Mouse (Mus musculus) gastrocnemius, adult 2 months (tissue): ENCODE data around the gene Zdhhc17. TPM values are rescaled to one million over a fixed set of nuclear protein-coding genes. Genes with fewer than 3 reads are reported as not detected.
A peak's percentile ranks its signal among the peaks of the same experiment; 100 is the strongest.

Experiments
- DNase-seq: peaks from one replicate; pipeline ENCODE4 v3.0.0; 2022
- H3K27ac ChIP-seq: fragments of 200-600 bp; 2 replicates; pipeline ENCODE4 v1.8.1; 2022; ENCODE audit warnings: mild to moderate bottlenecking
- H3K4me3 ChIP-seq: fragments of 200-600 bp; 2 replicates; pipeline ENCODE4 v1.8.1; 2022; ENCODE audit warnings: mild to moderate bottlenecking, moderate library complexity
- CTCF ChIP-seq: fragments of 200-600 bp; IDR thresholded peaks from 2 replicates; pipeline ENCODE4 v1.8.1; 2022; ENCODE audit warnings: antibody characterized with exemption, mild to moderate bottlenecking, moderate library complexity
- intact Hi-C: fragments of 180-260 bp; cut with DNase I; formaldehyde crosslinking; loops from one replicate; pipeline ENCODE4 v1.15.1; 2025
- total RNA-seq, 2 experiments: library from RNA; stranded (reverse); gene quantifications; 2 replicates each; pipeline ENCODE4 v1.2.3; 2021

Zdhhc17 gene
- total RNA-seq, 2 experiments from 2014 or later = 21.3 to 24.0 TPM

- DNase-seq = peak; percentile 54
- intact Hi-C loops = no loop called here
- H3K27ac ChIP-seq = peak overlapping the region; percentile 83
- peak; percentile 1; the same call in 1 of the 2 replicates for TF ChIP-seq CTCF
- no peak overlapping the region for H3K4me3 ChIP-seq
These were observed 16.7 kb downstream of the Zdhhc17 start for GRCm38 (mm10) chr10:110993249-110993648.

DNA sequence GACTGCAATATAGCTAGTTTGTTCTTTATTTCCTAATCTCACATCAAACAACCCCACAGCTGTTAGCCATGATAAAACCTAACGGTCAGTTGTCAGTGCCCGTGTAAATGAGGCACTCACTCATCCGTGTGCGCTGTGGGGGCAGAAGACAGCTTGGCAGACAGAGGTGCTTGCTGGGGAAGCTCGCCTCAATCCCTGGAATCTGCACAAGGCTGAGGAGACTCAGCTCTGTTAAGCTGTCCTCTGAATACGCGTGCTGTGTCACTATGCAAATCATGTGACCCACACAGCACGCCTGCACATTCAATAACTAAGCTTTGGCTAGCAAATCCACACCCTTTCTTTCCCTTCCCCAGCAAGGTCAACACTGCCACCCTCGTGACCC lies 17.9 kb downstream of the Zdhhc17 start:
- Histone ChIP-seq H3K4me3 (peak overlapping the region; percentile 30), H3K27ac (peak overlapping the region; percentile 83)
- intact Hi-C loops = no loop called here
- TF ChIP-seq CTCF = no peak
- DNase-seq = peak; percentile 35

- Histone ChIP-seq H3K27ac (peak overlapping the region; percentile 83), H3K4me3 (peak overlapping the region; percentile 30)
- no peak for DNase-seq
- TF ChIP-seq CTCF = no peak
- intact Hi-C loops = loop anchor here (2.0 kb wide), 1 partner anchor 17 kb away; no protein-coding TSS in a partner anchor
These were observed 18.5 kb downstream of the Zdhhc17 start for GRCm38 (mm10) chr10:110991307-110992046.

- intact Hi-C loops = loop anchor here (1.0 to 2.0 kb wide), 2 partner anchors 19 to 111 kb away; no protein-coding TSS in a partner anchor
- peak; percentile 61 for TF ChIP-seq CTCF
- no peak for DNase-seq
These were observed 20.2 kb downstream of the Zdhhc17 start for GRCm38 (mm10) chr10:110989729-110990128.

GRCm38 (mm10) chr10:110986682-110987081 lies 23.3 kb downstream of the Zdhhc17 start:
- Histone ChIP-seq H3K27ac (peak overlapping the region; percentile 75), H3K4me3 (peak overlapping the region; percentile 19; the same call in 1 of the 2 replicates)
- no peak for TF ChIP-seq CTCF
- intact Hi-C loops = no loop called here
- no peak for DNase-seq

More at GRCm38 (mm10) chr10:110989729-110990128, 20.2 kb downstream of the Zdhhc17 start:
- no peak overlapping the region for H3K4me3 ChIP-seq
- H3K27ac ChIP-seq = no peak overlapping the region

DNA sequence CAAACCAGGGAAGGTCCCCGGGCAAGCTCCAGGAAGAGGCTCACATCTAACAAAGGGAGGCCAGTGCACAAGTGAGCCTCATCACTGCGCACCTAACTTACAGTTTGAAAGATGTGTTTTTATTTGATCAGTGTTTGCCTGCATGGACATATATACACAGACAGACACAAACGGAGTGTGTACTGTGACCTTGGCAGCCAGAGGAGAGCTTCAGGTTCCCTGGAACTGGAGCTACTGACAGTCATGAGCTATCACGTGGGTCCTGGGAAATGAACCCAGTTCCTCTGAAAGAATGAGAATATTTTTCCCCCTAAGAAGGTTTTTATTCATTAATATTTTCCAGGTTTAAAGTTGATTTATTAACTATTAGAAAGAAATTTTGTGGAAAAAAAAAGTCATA lies 27.2 kb downstream of the Zdhhc17 start:
- peak; percentile 50 for DNase-seq
- TF ChIP-seq CTCF = no peak
- intact Hi-C loops = no loop called here
- Histone ChIP-seq H3K27ac (peak overlapping the region; percentile 68), H3K4me3 (no peak overlapping the region)

DNA sequence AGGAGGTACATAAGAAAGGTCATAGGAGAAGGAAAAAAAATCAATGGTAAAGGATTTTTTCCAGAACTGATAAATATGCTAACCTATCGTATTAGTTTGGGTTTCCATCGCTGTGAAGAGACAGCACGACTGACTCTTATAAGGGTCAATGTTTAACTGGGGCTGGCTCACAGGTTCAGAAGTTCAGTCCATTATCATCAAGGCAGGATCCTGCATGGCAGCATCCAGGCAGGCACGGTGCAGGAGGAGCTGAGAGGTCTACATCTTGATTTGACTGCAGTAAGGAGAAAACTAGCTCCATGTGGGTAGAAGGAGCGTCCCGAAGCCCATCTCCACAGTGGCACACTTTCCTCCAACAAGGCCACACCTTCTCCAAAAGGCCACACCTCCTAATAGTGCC lies 29.5 kb downstream of the Zdhhc17 start:
- Histone ChIP-seq H3K4me3 (no peak overlapping the region), H3K27ac (no peak overlapping the region)
- intact Hi-C loops = no loop called here
- DNase-seq = no peak
- no peak for TF ChIP-seq CTCF

DNA sequence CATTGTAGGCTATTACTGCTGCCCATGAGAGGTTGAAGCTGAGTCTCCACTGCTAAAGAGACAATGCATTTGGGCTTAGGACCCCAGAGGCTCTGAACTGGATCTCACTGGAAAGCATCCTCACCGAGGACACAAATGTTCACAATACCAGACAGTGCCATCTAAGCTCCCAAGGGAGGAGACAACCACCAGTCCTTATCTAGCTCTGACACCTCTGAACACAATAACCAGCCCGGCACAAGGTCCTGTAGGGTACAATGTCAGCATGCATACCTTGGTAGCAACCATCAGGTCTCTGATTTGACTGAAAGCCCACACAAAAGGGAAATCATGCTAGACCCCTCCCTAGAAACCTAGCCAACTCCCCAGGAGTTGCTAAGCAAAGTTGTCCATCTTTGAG lies 30.5 kb downstream of the Zdhhc17 start:
- no peak overlapping the region for H3K27ac ChIP-seq
- intact Hi-C loops = no loop called here
- no peak for DNase-seq
- no peak for TF ChIP-seq CTCF
- no peak overlapping the region for H3K4me3 ChIP-seq

GRCm38 (mm10) chr10:110977379-110977778 lies 32.6 kb downstream of the Zdhhc17 start:
- DNase-seq = no peak
- no peak overlapping the region for H3K4me3 ChIP-seq
- TF ChIP-seq CTCF = no peak
- no peak overlapping the region for H3K27ac ChIP-seq
- intact Hi-C loops = loop anchor here (2.0 kb wide), 1 partner anchor 183 kb away; no protein-coding TSS in a partner anchor

DNA sequence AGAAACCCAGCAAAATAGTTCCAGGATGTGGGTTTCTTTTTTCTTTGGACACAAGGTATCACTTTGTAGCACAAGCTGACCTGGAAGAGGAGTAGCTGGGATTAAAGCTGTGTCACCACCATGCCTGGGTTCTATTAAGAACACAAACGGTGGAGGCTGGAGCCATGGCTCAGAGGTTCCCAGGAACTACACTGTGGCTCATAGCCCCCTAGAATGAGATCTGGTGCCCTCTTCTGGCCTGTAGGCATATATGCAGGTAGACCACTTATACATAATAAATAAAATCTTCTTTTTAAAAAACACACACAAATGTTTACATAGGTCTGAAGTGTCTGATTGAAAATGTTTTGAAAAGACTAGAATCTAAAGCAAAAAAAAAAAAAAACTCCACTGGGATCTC lies 33.9 kb downstream of the Zdhhc17 start:
- Histone ChIP-seq H3K27ac (no peak overlapping the region), H3K4me3 (no peak overlapping the region)
- intact Hi-C loops = loop anchor here (2.0 kb wide), 1 partner anchor 181 kb away; no protein-coding TSS in a partner anchor
- peak; percentile 34 for DNase-seq
- TF ChIP-seq CTCF = peak; percentile 85

DNA sequence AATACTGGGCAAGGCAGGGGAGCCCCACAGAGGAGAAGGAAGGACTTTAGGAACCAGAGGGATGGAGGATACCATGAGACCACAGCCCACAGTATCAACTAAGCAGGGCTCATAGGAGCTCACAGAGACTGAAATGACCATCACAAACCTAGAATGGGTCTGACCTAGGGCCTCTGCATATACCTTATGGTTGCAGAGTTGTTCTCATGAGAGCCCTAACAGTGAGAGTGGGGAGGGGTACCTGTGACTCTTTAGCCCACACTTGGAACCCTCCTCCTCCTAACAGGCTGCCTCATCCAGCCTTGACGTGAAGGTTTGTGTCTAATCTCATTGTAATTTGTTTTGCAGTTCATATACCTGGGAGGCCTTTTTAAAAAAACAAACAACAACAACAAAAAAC lies 35.1 kb downstream of the Zdhhc17 start:
- Histone ChIP-seq H3K4me3 (no peak overlapping the region), H3K27ac (no peak overlapping the region)
- intact Hi-C loops = no loop called here
- TF ChIP-seq CTCF = no peak
- no peak for DNase-seq

GRCm38 (mm10) chr10:110974463-110974862 lies 35.5 kb downstream of the Zdhhc17 start:
- no peak overlapping the region for H3K27ac ChIP-seq
- intact Hi-C loops = no loop called here
- DNase-seq = peak; percentile 63
- no peak overlapping the region for H3K4me3 ChIP-seq
- TF ChIP-seq CTCF = peak; percentile 75

DNA sequence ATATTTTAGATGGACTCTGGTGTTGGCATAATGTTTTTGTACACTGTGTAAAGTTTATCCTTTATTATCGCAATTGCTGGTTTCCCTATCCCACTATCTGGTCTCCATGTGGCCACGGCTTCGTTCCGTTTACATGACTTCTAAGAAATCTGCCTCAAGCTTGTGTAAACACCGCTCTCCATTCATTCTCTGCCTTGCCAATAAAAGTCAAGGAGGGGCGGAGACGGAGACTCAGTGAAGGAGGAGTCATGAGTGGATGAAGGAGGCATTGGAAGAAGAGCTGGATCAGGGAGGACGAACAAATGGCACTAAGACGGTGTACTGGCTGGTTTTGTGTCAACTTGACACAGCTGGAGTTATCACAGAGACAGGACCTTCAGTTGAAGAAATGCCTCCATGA lies 37.9 kb downstream of the Zdhhc17 start:
- intact Hi-C loops = no loop called here
- Histone ChIP-seq H3K4me3 (no peak overlapping the region), H3K27ac (no peak overlapping the region)
- DNase-seq = no peak
- no peak for TF ChIP-seq CTCF

- no peak for DNase-seq
- TF ChIP-seq CTCF = no peak
- intact Hi-C loops = no loop called here
- Histone ChIP-seq H3K27ac (no peak overlapping the region), H3K4me3 (no peak overlapping the region)
These were observed 38.5 kb downstream of the Zdhhc17 start for GRCm38 (mm10) chr10:110971483-110971882.
